Mouse (Mus musculus): Measurements from ENCODE around the gene Cep85l.

DNA sequence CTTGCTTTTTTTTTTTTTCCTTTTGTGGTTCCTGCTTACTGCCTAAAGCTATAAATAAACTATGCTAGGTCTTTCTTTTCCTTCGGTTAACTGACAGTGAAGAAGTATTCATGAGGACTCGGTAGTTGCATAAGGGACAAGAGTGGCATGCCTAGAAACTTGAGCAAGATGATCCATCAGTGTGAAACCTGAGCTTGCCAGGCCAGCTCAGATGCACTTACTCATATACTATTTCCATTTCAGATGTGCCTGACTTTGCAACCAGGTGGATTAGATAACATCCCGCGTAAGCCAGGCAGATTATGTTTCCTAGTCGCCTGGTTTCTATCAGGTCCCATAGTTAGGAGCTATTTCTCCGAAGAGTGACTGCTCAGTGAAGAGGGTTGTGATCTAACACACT, 41.9 kb upstream of the Cep85l start:
- TF ChIP-seq CTCF (IDR thresholded peaks at IDR 0.05; ENCODE audit: insufficient read depth, low read length) (no peak), POLR2A (IDR thresholded peaks at IDR 0.05; ENCODE audit: borderline replicate concordance, extremely low read depth, low read depth, low read length) (no peak)

Data from lung, adult 2 months (tissue).